Mouse (Mus musculus): ENCODE results near the gene Scarf2.

DNA sequence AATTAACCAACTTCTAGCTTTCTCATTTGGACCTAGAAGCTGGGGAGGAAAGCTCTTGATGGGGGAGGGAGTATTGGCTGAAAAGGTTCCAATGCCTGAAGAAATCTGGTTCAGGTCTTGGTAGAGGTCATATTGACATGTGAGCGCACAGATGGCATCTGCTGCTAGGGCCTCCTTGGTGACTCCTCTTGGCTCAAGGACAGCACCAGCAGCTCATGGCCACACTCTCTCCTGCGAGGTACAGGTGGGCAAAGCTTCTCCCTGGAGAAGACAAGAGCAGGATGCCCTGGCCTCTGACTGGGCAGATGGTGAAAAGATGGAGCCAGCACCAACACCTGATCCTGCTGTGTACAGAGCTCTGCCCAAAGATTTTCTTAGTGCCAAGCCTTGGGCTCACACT is 29.4 kb downstream of the Scarf2 start:
- TF ChIP-seq POLR2A (IDR thresholded peaks at IDR 0.05; ENCODE audit: borderline replicate concordance, extremely low read depth, low read depth, low read length) (no peak), CTCF (IDR thresholded peaks at IDR 0.05; ENCODE audit: insufficient read depth, low read length) (no peak)

Measured in lung, adult 2 months (tissue).